Mouse (Mus musculus) NIH3T3 (cell line): ENCODE results near the gene Olfr340.
"Not testable (repeated sequence)": the region's sequence is repeated elsewhere in the genome, so short reads cannot be mapped to it uniquely, and the experiment has no call there.

Source experiments
- DNase-seq: peaks from one replicate; pipeline ENCODE4 v3.0.0-alpha.2; 2012; ENCODE audit warnings: low read depth

Olfr340 gene

GRCm38 (mm10) chr2:36452287-36452686, at the start of gene Olfr340:
Olfr340 (plus strand) TSS chr2:36452587.
- no peak for DNase-seq

- not testable (repeated sequence) for DNase-seq
Measured at GRCm38 (mm10) chr2:36415174-36415573, 37.2 kb upstream of the Olfr340 start.

GRCm38 (mm10) chr2:36415591-36415990, 36.8 kb upstream of the Olfr340 start:
- DNase-seq: not testable (repeated sequence)

GRCm38 (mm10) chr2:36418647-36419046, 33.7 kb upstream of the Olfr340 start, which contains the start of gene Olfr339:
Olfr339 (plus strand) TSS chr2:36418947.
- no peak for DNase-seq

GRCm38 (mm10) chr2:36473634-36474033, 21.2 kb downstream of the Olfr340 start:
- no peak for DNase-seq

- DNase-seq: no peak
Measured at GRCm38 (mm10) chr2:36482368-36482767, 30.0 kb downstream of the Olfr340 start, which contains the start of gene Olfr341. Olfr341 (minus strand) TSS chr2:36482468.
